Mouse (Mus musculus): ENCODE data around the gene Ephb6. TPM values are rescaled to one million over a fixed set of nuclear protein-coding genes. Genes with fewer than 3 reads are reported as not detected.

Gene Ephb6
- polyA plus RNA-seq, 1 experiment from 2014 or later = 4.4 TPM

GRCm38 (mm10) chr6:41640449-41640848 is 35.2 kb downstream of the Ephb6 start:
- H3K9ac ChIP-seq (ENCODE audit: low read length) = no peak overlapping the region
- H3K27me3 ChIP-seq (ENCODE audit: control insufficient read depth, insufficient read depth, low read length) = no peaks in the 10 kb centered on the region
- H3K27ac ChIP-seq (replicated peaks in 1 of 2; ENCODE audit: control insufficient read depth in 1 of 2, insufficient read depth in 1 of 2, low read depth in 2 of 2, low read length in 2 of 2) = no peak overlapping the region
- H3K4me1 ChIP-seq (ENCODE audit: control insufficient read depth in 2 of 2, insufficient read depth in 2 of 2, low read length in 2 of 2) = no peaks in the 10 kb centered on the region
- WGBS = 84% methylated on average over 3 of the region's 3 CpGs
- H3K9me3 ChIP-seq (ENCODE audit: control insufficient read depth, low read length) = no peaks in the 10 kb centered on the region
- no peak overlapping the region for H3K4me2 ChIP-seq (ENCODE audit: low read length)
- H3K4me3 ChIP-seq (ENCODE audit: control insufficient read depth in 1 of 2, insufficient read depth in 1 of 2, low read depth in 1 of 2, low read length in 2 of 2) = no peak overlapping the region
- no peaks in the 10 kb centered on the region for H3K36me3 ChIP-seq (ENCODE audit: control insufficient read depth, insufficient read depth, low read length)
- ATAC-seq (ENCODE audit: insufficient number of reproducible peaks, insufficient read depth, low FRiP score, low read depth) = no peak

- no peak overlapping the region for H3K27ac ChIP-seq (replicated peaks in 1 of 2; ENCODE audit: control insufficient read depth in 1 of 2, insufficient read depth in 1 of 2, low read depth in 2 of 2, low read length in 2 of 2)
- no peaks in the 10 kb centered on the region for H3K4me1 ChIP-seq (ENCODE audit: control insufficient read depth in 2 of 2, insufficient read depth in 2 of 2, low read length in 2 of 2)
- no peaks in the 10 kb centered on the region for H3K36me3 ChIP-seq (ENCODE audit: control insufficient read depth, insufficient read depth, low read length)
- H3K4me3 ChIP-seq (ENCODE audit: control insufficient read depth in 1 of 2, insufficient read depth in 1 of 2, low read depth in 1 of 2, low read length in 2 of 2) = no peak overlapping the region
- no peak overlapping the region for H3K9ac ChIP-seq (ENCODE audit: low read length)
- H3K4me2 ChIP-seq (ENCODE audit: low read length) = no peak overlapping the region
- no peak for ATAC-seq (ENCODE audit: insufficient number of reproducible peaks, insufficient read depth, low FRiP score, low read depth)
- H3K27me3 ChIP-seq (ENCODE audit: control insufficient read depth, insufficient read depth, low read length) = no peaks in the 10 kb centered on the region
- WGBS = 41% methylated on average over 6 of the region's 6 CpGs
- H3K9me3 ChIP-seq (ENCODE audit: control insufficient read depth, low read length) = no peaks in the 10 kb centered on the region
These were observed 36.0 kb downstream of the Ephb6 start for GRCm38 (mm10) chr6:41641173-41641866.

- Histone ChIP-seq H3K4me3 (ENCODE audit: control insufficient read depth in 1 of 2, insufficient read depth in 1 of 2, low read depth in 1 of 2, low read length in 2 of 2) (no peak overlapping the region), H3K36me3 (ENCODE audit: control insufficient read depth, insufficient read depth, low read length) (no peaks in the 10 kb centered on the region), H3K27ac (replicated peaks in 1 of 2; ENCODE audit: control insufficient read depth in 1 of 2, insufficient read depth in 1 of 2, low read depth in 2 of 2, low read length in 2 of 2) (no peak overlapping the region), H3K9ac (ENCODE audit: low read length) (no peak overlapping the region), H3K4me1 (ENCODE audit: control insufficient read depth in 2 of 2, insufficient read depth in 2 of 2, low read length in 2 of 2) (no peaks in the 10 kb centered on the region), H3K27me3 (ENCODE audit: control insufficient read depth, insufficient read depth, low read length) (no peaks in the 10 kb centered on the region), H3K4me2 (ENCODE audit: low read length) (no peak overlapping the region), H3K9me3 (ENCODE audit: control insufficient read depth, low read length) (no peaks in the 10 kb centered on the region)
- no peak for ATAC-seq (ENCODE audit: insufficient number of reproducible peaks, insufficient read depth, low FRiP score, low read depth)
- 80% methylated on average over 4 of the region's 4 CpGs for WGBS
These were observed 37.5 kb downstream of the Ephb6 start for GRCm38 (mm10) chr6:41642765-41643164.

GRCm38 (mm10) chr6:41643227-41643626 is 37.9 kb downstream of the Ephb6 start:
- no peaks in the 10 kb centered on the region for H3K4me1 ChIP-seq (ENCODE audit: control insufficient read depth in 2 of 2, insufficient read depth in 2 of 2, low read length in 2 of 2)
- no peaks in the 10 kb centered on the region for H3K36me3 ChIP-seq (ENCODE audit: control insufficient read depth, insufficient read depth, low read length)
- H3K9me3 ChIP-seq (ENCODE audit: control insufficient read depth, low read length) = no peaks in the 10 kb centered on the region
- no peak overlapping the region for H3K27ac ChIP-seq (replicated peaks in 1 of 2; ENCODE audit: control insufficient read depth in 1 of 2, insufficient read depth in 1 of 2, low read depth in 2 of 2, low read length in 2 of 2)
- no peak overlapping the region for H3K4me3 ChIP-seq (ENCODE audit: control insufficient read depth in 1 of 2, insufficient read depth in 1 of 2, low read depth in 1 of 2, low read length in 2 of 2)
- no peak overlapping the region for H3K9ac ChIP-seq (ENCODE audit: low read length)
- WGBS = 78% methylated on average over 3 of the region's 3 CpGs
- no peaks in the 10 kb centered on the region for H3K27me3 ChIP-seq (ENCODE audit: control insufficient read depth, insufficient read depth, low read length)
- no peak for ATAC-seq (ENCODE audit: insufficient number of reproducible peaks, insufficient read depth, low FRiP score, low read depth)
- no peak overlapping the region for H3K4me2 ChIP-seq (ENCODE audit: low read length)

- H3K27me3 ChIP-seq (ENCODE audit: control insufficient read depth, insufficient read depth, low read length) = no peaks in the 10 kb centered on the region
- H3K9me3 ChIP-seq (ENCODE audit: control insufficient read depth, low read length) = no peaks in the 10 kb centered on the region
- no peak overlapping the region for H3K27ac ChIP-seq (replicated peaks in 1 of 2; ENCODE audit: control insufficient read depth in 1 of 2, insufficient read depth in 1 of 2, low read depth in 2 of 2, low read length in 2 of 2)
- H3K4me3 ChIP-seq (ENCODE audit: control insufficient read depth in 1 of 2, insufficient read depth in 1 of 2, low read depth in 1 of 2, low read length in 2 of 2) = no peak overlapping the region
- H3K4me2 ChIP-seq (ENCODE audit: low read length) = no peak overlapping the region
- no peaks in the 10 kb centered on the region for H3K4me1 ChIP-seq (ENCODE audit: control insufficient read depth in 2 of 2, insufficient read depth in 2 of 2, low read length in 2 of 2)
- WGBS = 69% methylated on average over 3 of the region's 3 CpGs
- ATAC-seq (ENCODE audit: insufficient number of reproducible peaks, insufficient read depth, low FRiP score, low read depth) = no peak
- no peak overlapping the region for H3K9ac ChIP-seq (ENCODE audit: low read length)
- H3K36me3 ChIP-seq (ENCODE audit: control insufficient read depth, insufficient read depth, low read length) = no peaks in the 10 kb centered on the region
These were observed 40.9 kb downstream of the Ephb6 start for GRCm38 (mm10) chr6:41646220-41646619.

GRCm38 (mm10) chr6:41646672-41647071 is 41.4 kb downstream of the Ephb6 start:
- Histone ChIP-seq H3K9ac (ENCODE audit: low read length) (no peak overlapping the region), H3K4me2 (ENCODE audit: low read length) (no peak overlapping the region), H3K27ac (replicated peaks in 1 of 2; ENCODE audit: control insufficient read depth in 1 of 2, insufficient read depth in 1 of 2, low read depth in 2 of 2, low read length in 2 of 2) (no peak overlapping the region), H3K4me1 (ENCODE audit: control insufficient read depth in 2 of 2, insufficient read depth in 2 of 2, low read length in 2 of 2) (no peaks in the 10 kb centered on the region), H3K36me3 (ENCODE audit: control insufficient read depth, insufficient read depth, low read length) (no peaks in the 10 kb centered on the region), H3K9me3 (ENCODE audit: control insufficient read depth, low read length) (no peaks in the 10 kb centered on the region), H3K27me3 (ENCODE audit: control insufficient read depth, insufficient read depth, low read length) (no peaks in the 10 kb centered on the region), H3K4me3 (ENCODE audit: control insufficient read depth in 1 of 2, insufficient read depth in 1 of 2, low read depth in 1 of 2, low read length in 2 of 2) (no peak overlapping the region)
- ATAC-seq (ENCODE audit: insufficient number of reproducible peaks, insufficient read depth, low FRiP score, low read depth) = no peak

GRCm38 (mm10) chr6:41653173-41653572 is 47.9 kb downstream of the Ephb6 start:
- Histone ChIP-seq H3K27ac (replicated peaks in 1 of 2; ENCODE audit: control insufficient read depth in 1 of 2, insufficient read depth in 1 of 2, low read depth in 2 of 2, low read length in 2 of 2) (no peak overlapping the region), H3K27me3 (ENCODE audit: control insufficient read depth, insufficient read depth, low read length) (no peaks in the 10 kb centered on the region), H3K9me3 (ENCODE audit: control insufficient read depth, low read length) (no peaks in the 10 kb centered on the region), H3K9ac (ENCODE audit: low read length) (no peak overlapping the region), H3K4me1 (ENCODE audit: control insufficient read depth in 2 of 2, insufficient read depth in 2 of 2, low read length in 2 of 2) (no peaks in the 10 kb centered on the region), H3K4me3 (ENCODE audit: control insufficient read depth in 1 of 2, insufficient read depth in 1 of 2, low read depth in 1 of 2, low read length in 2 of 2) (no peak overlapping the region), H3K4me2 (ENCODE audit: low read length) (no peak overlapping the region), H3K36me3 (ENCODE audit: control insufficient read depth, insufficient read depth, low read length) (no peaks in the 10 kb centered on the region)
- no peak for ATAC-seq (ENCODE audit: insufficient number of reproducible peaks, insufficient read depth, low FRiP score, low read depth)
- 82% methylated on average over 5 of the region's 5 CpGs for WGBS

- no peak for ATAC-seq (ENCODE audit: insufficient number of reproducible peaks, insufficient read depth, low FRiP score, low read depth)
- Histone ChIP-seq H3K4me1 (ENCODE audit: control insufficient read depth in 2 of 2, insufficient read depth in 2 of 2, low read length in 2 of 2) (no peaks in the 10 kb centered on the region), H3K36me3 (ENCODE audit: control insufficient read depth, insufficient read depth, low read length) (no peaks in the 10 kb centered on the region), H3K27me3 (ENCODE audit: control insufficient read depth, insufficient read depth, low read length) (no peaks in the 10 kb centered on the region), H3K27ac (replicated peaks in 1 of 2; ENCODE audit: control insufficient read depth in 1 of 2, insufficient read depth in 1 of 2, low read depth in 2 of 2, low read length in 2 of 2) (no peak overlapping the region), H3K9ac (ENCODE audit: low read length) (no peak overlapping the region), H3K4me3 (ENCODE audit: control insufficient read depth in 1 of 2, insufficient read depth in 1 of 2, low read depth in 1 of 2, low read length in 2 of 2) (no peak overlapping the region), H3K4me2 (ENCODE audit: low read length) (no peak overlapping the region), H3K9me3 (ENCODE audit: control insufficient read depth, low read length) (no peaks in the 10 kb centered on the region)
- 56% methylated on average over 8 of the region's 8 CpGs for WGBS
These were observed 49.4 kb downstream of the Ephb6 start for GRCm38 (mm10) chr6:41654648-41655047.
